Mouse (Mus musculus) cerebellum, adult 2 months (tissue): ENCODE data around the gene Atp8b4.

Experiments
- CTCF ChIP-seq: fragments of 200-500 bp; IDR thresholded peaks from 2 replicates; pipeline ENCODE4 v1.5.1; 2011; ENCODE audit warnings: low read depth, mild to moderate bottlenecking, control low read depth, low read length, moderate library complexity, borderline replicate concordance; ENCODE audit not compliant: insufficient read depth
- POLR2A ChIP-seq: fragments of 200-500 bp; IDR thresholded peaks from 2 replicates; pipeline ENCODE4 v1.6.1; 2011; ENCODE audit warnings: low read length, control low read depth, borderline replicate concordance; ENCODE audit not compliant: insufficient read depth

DNA sequence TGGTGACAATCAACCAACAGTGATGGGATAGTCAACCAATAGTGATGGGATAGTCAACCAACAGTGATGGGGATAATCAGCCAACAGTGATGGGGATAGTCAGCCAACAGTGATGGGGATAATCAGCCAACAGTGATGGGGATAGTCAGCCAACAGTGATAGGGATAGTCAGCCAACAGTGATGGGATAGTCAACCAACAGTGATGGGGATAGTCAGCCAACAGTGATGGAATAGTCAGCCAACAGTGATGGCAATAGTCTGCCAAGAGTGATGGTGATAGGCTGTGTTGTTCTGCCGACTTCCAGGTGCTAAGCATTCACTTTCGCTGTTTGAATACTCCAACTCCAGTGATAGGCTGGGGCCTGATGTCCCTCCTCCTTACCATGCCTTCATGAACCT lies 79.6 kb downstream of the Atp8b4 start:
- TF ChIP-seq CTCF (no peak), POLR2A (no peak)
